Mouse (Mus musculus) limb, embryonic 15.5 days (tissue): Measurements from ENCODE around the gene Gpr45. TPM values are rescaled to one million over a fixed set of nuclear protein-coding genes. Genes with fewer than 3 reads are reported as not detected.
"Not testable (repeated sequence)": the region's sequence is repeated elsewhere in the genome, so short reads cannot be mapped to it uniquely, and the experiment has no call there.

Experiments
- ATAC-seq: fragments of 200-750 bp; cut with Nextera tagmentation; 2 replicates; pipeline ENCODE4 v1.8.0; 2017; ENCODE audit warnings: low read depth, moderate TSS enrichment; ENCODE audit not compliant: insufficient number of reproducible peaks, low FRiP score, low TSS enrichment
- H3K27ac ChIP-seq: fragments of 300-500 bp; sonication (generic); 2 replicates; pipeline ENCODE4 v1.5.1; 2015; ENCODE audit warnings: moderate library complexity, mild to moderate bottlenecking, inconsistent platforms
- H3K27me3 ChIP-seq: fragments of 300-500 bp; sonication (generic); 2 replicates; pipeline ENCODE4 v1.6.1; 2015; ENCODE audit warnings: inconsistent platforms
- H3K36me3 ChIP-seq: fragments of 300-500 bp; sonication (generic); 2 replicates; pipeline ENCODE4 v1.6.1; 2015; ENCODE audit warnings: inconsistent platforms
- H3K4me1 ChIP-seq: fragments of 300-500 bp; sonication (generic); 2 replicates; pipeline ENCODE4 v1.6.1; 2015; ENCODE audit warnings: inconsistent platforms
- H3K4me2 ChIP-seq: fragments of 300-500 bp; sonication (generic); 2 replicates; pipeline ENCODE4 v1.6.1; 2015; ENCODE audit warnings: mild to moderate bottlenecking, inconsistent platforms
- H3K4me3 ChIP-seq: fragments of 300-500 bp; sonication (generic); 2 replicates; pipeline ENCODE4 v1.5.1; 2015; ENCODE audit warnings: mild to moderate bottlenecking, inconsistent platforms
- H3K9ac ChIP-seq: fragments of 300-500 bp; sonication (generic); 2 replicates; pipeline ENCODE4 v1.6.1; 2015; ENCODE audit warnings: inconsistent platforms
- H3K9me3 ChIP-seq: fragments of 300-500 bp; sonication (generic); 2 replicates; pipeline ENCODE4 v1.6.1; 2016; ENCODE audit warnings: inconsistent platforms
- WGBS: fragments of 180-500 bp; shearing (Covaris S2); methylation state at CpG from one replicate; pipeline ENCODE4 v1.1.7; 2015; 5-methylcytosine and 5-hydroxymethylcytosine counted together
- polyA plus RNA-seq: library from polyadenylated mRNA; unstranded; fragments of >200 nt; fragmentation: Nextera tagmentation; extraction: Ambion mirVana; gene quantifications from 2 replicates; pipeline ENCODE4 v1.2.1, GENCODE M21; 2015

The Gpr45 gene
- polyA plus RNA-seq, 1 experiment from 2014 or later = 5.2 TPM

DNA sequence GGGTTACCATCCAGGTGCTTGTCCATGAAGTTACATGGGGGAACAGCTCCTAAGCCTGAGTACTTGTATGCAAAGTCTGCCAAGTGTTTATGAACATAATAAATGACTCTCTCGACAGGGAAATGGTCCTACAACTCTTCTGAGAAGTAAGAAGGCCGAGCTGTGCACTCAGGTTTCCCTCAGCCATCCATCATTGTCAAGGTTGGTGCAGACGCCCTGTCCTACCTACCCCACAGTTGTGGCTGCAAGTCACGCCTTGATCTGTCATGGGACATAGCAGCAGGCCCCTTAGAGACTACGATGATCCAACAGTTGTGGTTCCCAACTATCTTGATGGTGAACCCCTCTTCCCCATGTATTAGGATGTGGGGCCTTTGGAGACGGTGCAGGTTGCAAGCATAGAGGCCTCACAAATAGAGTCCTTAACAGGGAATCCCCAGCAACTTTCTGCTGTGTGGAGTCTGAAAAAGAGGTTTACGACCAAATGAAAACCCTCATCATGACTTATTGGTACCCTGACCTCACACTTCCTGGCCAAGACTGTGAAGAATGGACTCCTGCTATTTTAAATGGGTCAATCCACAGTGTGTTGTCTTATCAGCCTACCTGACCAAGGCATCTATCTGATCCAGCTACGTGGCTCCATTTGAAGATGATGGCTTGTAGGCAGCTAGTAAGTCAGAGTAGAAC is 30.6 kb downstream of the Gpr45 start:
- ATAC-seq = no peak
- Histone ChIP-seq H3K4me2 (no peak overlapping the region), H3K27ac (no peak overlapping the region), H3K4me1 (no peaks in the 10 kb centered on the region), H3K4me3 (no peak overlapping the region), H3K9me3 (no peaks in the 10 kb centered on the region), H3K27me3 (no peaks in the 10 kb centered on the region), H3K9ac (no peak overlapping the region), H3K36me3 (no peaks in the 10 kb centered on the region)
- 50% methylated on average over 8 of the region's 8 CpGs for WGBS

DNA sequence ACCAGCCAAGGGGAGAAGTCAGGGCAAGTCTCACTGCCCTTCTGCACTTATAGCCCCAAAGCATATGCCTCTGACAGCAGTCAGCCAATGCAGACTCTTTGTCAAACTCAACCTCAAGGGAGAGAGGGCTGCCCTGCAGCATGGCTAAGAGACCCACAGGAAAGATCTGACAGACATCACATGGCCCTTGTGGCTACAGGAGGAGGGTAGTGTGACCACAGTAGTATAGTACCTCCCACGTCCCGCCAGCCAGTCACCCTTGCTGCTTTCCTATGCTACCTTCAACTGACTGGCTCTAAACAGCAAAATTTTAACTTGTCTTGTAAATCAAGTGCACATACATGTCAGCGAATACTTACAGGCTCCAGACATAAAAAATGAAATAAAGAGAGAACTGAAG is 31.4 kb downstream of the Gpr45 start:
- Histone ChIP-seq H3K4me1 (no peaks in the 10 kb centered on the region), H3K27ac (no peak overlapping the region), H3K9me3 (no peaks in the 10 kb centered on the region), H3K36me3 (no peaks in the 10 kb centered on the region), H3K27me3 (no peaks in the 10 kb centered on the region), H3K4me2 (no peak overlapping the region), H3K4me3 (no peak overlapping the region), H3K9ac (no peak overlapping the region)
- ATAC-seq = no peak
- 71% methylated on average over 3 of the region's 3 CpGs for WGBS

DNA sequence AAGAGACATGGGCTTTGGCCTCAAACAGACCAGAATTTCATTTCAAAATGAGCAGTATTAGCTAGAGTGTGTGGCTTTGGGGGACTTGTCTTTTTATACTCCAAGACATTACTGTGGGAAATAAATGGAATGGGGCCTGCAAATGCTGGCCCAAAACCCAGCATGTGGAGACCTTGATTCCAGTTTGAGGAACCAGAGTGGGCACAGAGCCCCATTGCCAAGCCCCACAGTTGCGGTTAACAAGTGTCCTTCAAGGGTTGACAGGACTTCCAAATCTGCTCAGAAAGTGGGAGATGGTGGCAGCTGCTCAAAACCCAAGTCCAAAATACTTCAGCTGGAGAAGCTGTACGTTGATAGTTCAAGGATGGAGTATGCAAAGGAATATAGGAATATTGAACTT is 36.3 kb downstream of the Gpr45 start:
- 85% methylated on average over 2 of the region's 2 CpGs for WGBS

DNA sequence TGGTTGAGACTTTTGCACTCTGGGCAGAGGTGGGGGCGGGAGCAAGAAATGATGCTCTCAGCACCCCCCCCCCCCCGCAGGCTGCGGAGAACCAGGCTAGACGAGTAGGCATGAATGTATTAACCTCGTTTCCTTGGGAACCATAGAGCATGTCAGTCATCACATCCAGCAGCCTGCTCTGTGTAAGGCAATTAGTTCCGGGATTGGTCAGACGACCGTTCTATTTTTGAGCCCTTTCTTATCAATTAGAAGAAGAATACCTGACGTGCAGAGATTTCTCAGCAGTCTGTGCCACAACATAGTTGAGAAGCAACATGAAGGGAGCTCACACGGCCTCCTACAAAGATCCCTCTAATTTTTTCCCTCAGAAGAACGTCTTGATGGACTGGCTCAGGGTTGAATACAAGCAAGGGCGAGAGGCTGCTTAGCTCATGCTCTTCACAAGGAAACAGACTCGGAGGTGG is 53.4 kb downstream of the Gpr45 start:
- Histone ChIP-seq H3K27me3 (no peaks in the 10 kb centered on the region), H3K9me3 (no peaks in the 10 kb centered on the region), H3K9ac (no peak overlapping the region), H3K4me1 (no peaks in the 10 kb centered on the region), H3K27ac (no peak overlapping the region), H3K4me3 (no peak overlapping the region), H3K36me3 (no peaks in the 10 kb centered on the region), H3K4me2 (no peak overlapping the region)
- ATAC-seq = no peak
- WGBS = 41% methylated on average over 13 of the region's 13 CpGs

More for the DNA sequence above, 36.3 kb downstream of the Gpr45 start:
- H3K4me2 ChIP-seq = no peak overlapping the region
- H3K9me3 ChIP-seq = no peaks in the 10 kb centered on the region
- no peaks in the 10 kb centered on the region for H3K36me3 ChIP-seq
- H3K9ac ChIP-seq = no peak overlapping the region
- ATAC-seq = no peak
- H3K27me3 ChIP-seq = no peaks in the 10 kb centered on the region
- H3K4me3 ChIP-seq = no peak overlapping the region
- H3K4me1 ChIP-seq = no peaks in the 10 kb centered on the region
- H3K27ac ChIP-seq = no peak overlapping the region

DNA sequence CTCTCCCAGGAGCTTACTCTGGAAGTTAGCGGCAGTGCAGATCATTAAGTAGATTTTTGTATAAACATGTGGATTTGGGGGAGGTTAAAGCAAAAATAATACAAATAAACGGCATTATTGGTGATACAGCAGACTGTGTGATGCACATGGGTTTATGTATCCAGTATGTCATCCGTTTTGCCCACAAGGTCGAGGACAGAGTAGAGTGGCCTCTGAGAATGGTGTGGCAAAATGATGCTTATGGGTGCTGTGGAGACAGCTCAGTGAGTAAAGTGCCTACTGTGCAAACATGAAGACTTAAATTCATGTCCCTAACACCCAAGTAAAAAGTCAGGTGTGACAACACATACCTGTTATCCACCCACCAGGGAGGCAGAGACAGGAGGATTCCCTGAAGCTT is 53.9 kb downstream of the Gpr45 start:
- WGBS = 82% methylated on average over 4 of the region's 4 CpGs
- no peak overlapping the region for H3K4me2 ChIP-seq
- no peak for ATAC-seq
- no peak overlapping the region for H3K9ac ChIP-seq
- H3K4me1 ChIP-seq = no peaks in the 10 kb centered on the region
- H3K27ac ChIP-seq = no peak overlapping the region
- no peaks in the 10 kb centered on the region for H3K27me3 ChIP-seq
- H3K36me3 ChIP-seq = no peaks in the 10 kb centered on the region
- no peak overlapping the region for H3K4me3 ChIP-seq
- no peaks in the 10 kb centered on the region for H3K9me3 ChIP-seq

DNA sequence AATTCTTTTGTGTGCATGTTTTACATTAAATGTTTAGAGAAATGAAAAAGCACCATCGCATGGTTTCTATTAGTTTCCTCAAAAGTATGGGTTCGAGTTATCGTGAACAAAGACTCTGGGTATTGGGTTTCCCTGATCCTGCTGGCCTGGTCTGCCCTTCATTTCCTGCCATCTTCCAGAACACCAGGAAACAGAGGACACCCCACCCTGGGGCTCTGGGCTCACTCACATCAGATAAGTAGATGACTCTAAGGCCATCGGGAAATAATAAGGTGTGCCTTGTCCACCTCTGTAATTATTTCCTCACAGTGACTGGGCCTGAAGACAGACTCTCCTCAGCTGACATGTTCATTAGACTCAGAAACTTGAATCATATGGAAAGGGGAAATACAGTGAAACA is 57.8 kb downstream of the Gpr45 start:
- H3K4me1 ChIP-seq = no peaks in the 10 kb centered on the region
- no peaks in the 10 kb centered on the region for H3K9me3 ChIP-seq
- WGBS = 64% methylated on average over 4 of the region's 4 CpGs
- H3K36me3 ChIP-seq = no peaks in the 10 kb centered on the region
- H3K9ac ChIP-seq = no peak overlapping the region
- H3K27ac ChIP-seq = no peak overlapping the region
- H3K27me3 ChIP-seq = no peaks in the 10 kb centered on the region
- no peak overlapping the region for H3K4me3 ChIP-seq
- H3K4me2 ChIP-seq = no peak overlapping the region
- no peak for ATAC-seq

DNA sequence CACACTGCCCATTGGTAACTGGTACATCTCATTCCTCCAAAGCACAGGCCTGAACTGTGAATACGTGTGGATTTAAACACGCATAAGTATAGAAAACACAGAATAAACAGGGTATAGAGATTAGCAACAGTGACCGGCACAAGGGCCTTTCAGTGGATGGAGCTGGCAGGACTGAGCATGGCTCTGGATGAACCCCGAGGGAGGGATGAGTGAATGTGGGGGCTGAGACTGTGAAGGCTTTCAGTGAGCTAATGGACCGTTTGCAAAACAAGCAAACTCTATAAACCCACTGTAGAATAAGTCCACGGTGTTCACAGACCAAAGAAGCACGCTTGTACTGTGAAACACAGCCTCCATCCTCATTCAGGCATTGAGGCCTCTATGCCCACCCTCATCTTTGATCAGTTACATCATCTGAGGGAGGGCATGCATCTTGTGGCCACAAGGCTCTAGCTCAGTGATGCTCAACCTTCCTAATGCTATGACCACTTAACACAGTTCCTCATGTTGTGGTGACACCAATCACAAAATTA is 62.5 kb downstream of the Gpr45 start:
- H3K4me1 ChIP-seq, H3K4me2 ChIP-seq: not testable (repeated sequence)

DNA sequence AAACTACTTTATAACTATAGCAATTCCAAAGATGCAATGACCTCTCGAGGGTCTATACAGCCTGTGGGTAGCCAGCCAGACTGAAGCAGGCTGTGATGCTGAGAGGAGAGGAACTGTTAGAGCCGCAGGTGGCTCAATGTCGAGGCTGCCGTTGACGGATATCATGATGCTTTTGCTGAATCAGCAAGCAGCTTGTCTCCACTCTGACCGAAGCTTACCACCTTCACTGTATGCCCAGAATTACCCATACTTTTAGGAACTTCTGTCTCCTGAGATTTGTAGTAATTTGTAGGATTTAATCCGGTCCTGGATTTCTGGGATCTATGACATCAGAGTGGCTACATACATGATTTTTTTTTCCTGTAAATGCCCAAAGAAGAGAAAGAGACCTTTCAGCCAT is 83.3 kb downstream of the Gpr45 start:
- no peaks in the 10 kb centered on the region for H3K4me1 ChIP-seq
- WGBS = 77% methylated on average over 7 of the region's 7 CpGs
- H3K4me2 ChIP-seq = no peak overlapping the region
- H3K4me3 ChIP-seq = no peak overlapping the region
- H3K27ac ChIP-seq = no peak overlapping the region
- H3K9ac ChIP-seq = no peak overlapping the region
- H3K36me3 ChIP-seq = no peaks in the 10 kb centered on the region
- no peaks in the 10 kb centered on the region for H3K9me3 ChIP-seq
- no peaks in the 10 kb centered on the region for H3K27me3 ChIP-seq
- ATAC-seq = no peak

More for the DNA sequence above, 62.5 kb downstream of the Gpr45 start:
- 88% methylated on average over 7 of the region's 7 CpGs for WGBS
- H3K4me3 ChIP-seq, H3K36me3 ChIP-seq, ATAC-seq, H3K9ac ChIP-seq, H3K27ac ChIP-seq, H3K9me3 ChIP-seq, H3K27me3 ChIP-seq: not testable (repeated sequence)

DNA sequence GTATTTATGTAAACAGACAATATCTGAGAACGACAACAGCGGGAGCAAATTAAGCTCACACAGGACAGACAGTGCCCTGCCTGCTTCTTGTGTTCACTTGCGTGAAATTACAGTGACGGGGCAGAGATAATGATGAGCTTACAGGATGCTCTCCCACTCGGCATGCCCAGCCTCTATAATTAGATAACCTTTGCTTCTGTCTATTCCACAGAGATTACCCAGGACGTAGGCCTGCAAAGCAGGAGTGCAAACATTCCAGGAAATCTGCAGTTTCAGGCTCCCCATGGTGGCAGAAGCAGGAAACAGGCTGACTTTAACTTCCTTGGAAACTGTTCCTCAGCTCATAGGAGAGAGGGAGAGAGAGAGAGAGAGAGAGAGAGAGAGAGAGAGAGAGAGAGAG is 89.6 kb downstream of the Gpr45 start:
- no peaks in the 10 kb centered on the region for H3K4me1 ChIP-seq
- H3K9me3 ChIP-seq = no peaks in the 10 kb centered on the region
- H3K27ac ChIP-seq = no peak overlapping the region
- no peak for ATAC-seq
- H3K36me3 ChIP-seq = no peaks in the 10 kb centered on the region
- H3K4me3 ChIP-seq = no peak overlapping the region
- WGBS = 63% methylated on average over 6 of the region's 6 CpGs
- no peaks in the 10 kb centered on the region for H3K27me3 ChIP-seq
- no peak overlapping the region for H3K4me2 ChIP-seq
- H3K9ac ChIP-seq = no peak overlapping the region

DNA sequence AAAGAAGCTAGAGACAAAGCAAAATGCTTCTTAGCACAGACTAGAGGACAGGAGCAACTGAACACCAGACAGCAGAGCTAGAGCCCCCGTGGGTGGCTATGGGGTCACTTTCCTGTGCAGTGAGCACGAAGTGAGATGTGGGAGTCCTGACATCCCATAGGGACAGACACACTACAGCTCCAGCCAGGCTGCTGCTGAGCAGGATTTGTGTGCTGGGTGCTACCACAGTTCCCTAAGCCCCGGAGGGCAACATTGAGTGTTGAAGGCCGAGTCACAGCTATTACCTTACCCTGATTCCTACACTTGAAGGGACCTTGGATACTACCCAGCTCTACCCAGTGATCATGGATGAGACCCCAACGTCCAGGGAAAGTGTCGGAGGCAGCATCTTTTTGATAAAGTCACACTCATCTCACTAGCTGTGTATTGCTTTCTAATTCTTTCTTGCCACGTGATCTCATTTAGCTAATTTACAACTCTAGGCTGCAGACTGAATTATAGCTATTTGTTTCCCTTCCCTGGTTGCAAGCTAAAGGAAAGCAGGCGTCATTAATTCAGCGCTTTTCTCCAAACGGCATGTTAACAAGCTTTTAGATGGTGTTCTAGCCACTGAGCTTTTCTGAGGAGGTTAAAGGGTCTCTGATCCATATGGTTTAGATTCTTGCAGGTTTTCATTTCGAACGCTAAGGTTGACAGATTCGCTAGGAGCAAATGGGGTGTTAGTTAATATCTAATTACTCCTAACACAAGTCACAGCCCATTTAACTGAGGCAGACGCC is 92.7 kb downstream of the Gpr45 start:
- Histone ChIP-seq H3K36me3 (peaks cover 16% of the 10 kb centered on the region; the same call in 1 of the 2 replicates), H3K4me2 (no peak overlapping the region), H3K9ac (no peak overlapping the region), H3K27me3 (no peaks in the 10 kb centered on the region), H3K4me1 (no peaks in the 10 kb centered on the region), H3K27ac (no peak overlapping the region), H3K9me3 (no peaks in the 10 kb centered on the region), H3K4me3 (no peak overlapping the region)
- ATAC-seq = no peak
- WGBS = 31% methylated on average over 14 of the region's 14 CpGs

DNA sequence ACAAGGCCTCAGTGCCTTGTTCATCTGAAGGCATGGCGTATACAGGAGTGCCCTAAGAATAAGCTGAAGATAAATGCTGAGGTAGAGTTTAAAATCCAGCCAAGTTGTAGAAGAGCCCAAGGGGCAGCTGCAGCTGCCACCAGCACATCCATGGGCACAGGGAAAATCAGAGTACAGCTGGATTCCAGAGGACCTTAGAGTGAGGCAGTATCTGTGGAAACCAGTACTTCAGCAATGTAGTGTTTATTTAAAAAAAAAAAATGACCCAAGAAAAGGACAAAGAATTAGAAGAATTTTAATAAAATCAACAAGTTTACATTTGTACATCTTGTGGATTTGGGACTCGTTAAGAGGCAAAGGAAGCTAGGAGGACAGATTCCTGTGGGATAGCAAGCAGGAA is 94.3 kb downstream of the Gpr45 start:
- Histone ChIP-seq H3K4me3 (no peak overlapping the region), H3K36me3 (peaks cover 29% of the 10 kb centered on the region), H3K4me2 (no peak overlapping the region), H3K27ac (no peak overlapping the region), H3K27me3 (no peaks in the 10 kb centered on the region), H3K9me3 (no peaks in the 10 kb centered on the region), H3K4me1 (no peaks in the 10 kb centered on the region), H3K9ac (no peak overlapping the region)
- no peak for ATAC-seq
- WGBS = 72% methylated on average over 2 of the region's 2 CpGs

DNA sequence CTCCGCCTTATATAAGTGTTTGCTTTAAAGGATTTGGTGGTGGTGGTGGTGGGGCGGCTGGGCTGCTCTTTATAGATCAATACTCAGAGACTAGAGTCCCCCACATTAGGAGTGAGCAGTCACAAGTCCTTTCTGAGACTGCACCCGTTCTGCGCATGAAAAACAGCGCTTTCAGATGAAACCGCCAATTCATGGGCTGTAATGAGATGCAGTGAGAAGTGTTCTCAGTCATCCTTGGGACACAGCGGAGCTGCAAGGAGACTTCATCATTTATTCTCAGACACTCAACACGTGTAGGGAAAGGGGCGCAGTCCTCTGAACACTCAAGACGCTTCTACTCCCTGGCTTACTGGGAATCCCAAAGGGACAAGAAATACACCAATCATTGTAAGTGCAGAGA is 95.1 kb downstream of the Gpr45 start:
- no peaks in the 10 kb centered on the region for H3K9me3 ChIP-seq
- ATAC-seq = no peak
- H3K4me3 ChIP-seq = no peak overlapping the region
- no peak overlapping the region for H3K4me2 ChIP-seq
- H3K9ac ChIP-seq = no peak overlapping the region
- H3K4me1 ChIP-seq = no peaks in the 10 kb centered on the region
- WGBS = 89% methylated on average over 10 of the region's 10 CpGs
- no peaks in the 10 kb centered on the region for H3K27me3 ChIP-seq
- H3K36me3 ChIP-seq = peaks cover 36% of the 10 kb centered on the region
- H3K27ac ChIP-seq = no peak overlapping the region
